Mouse (Mus musculus): Measurements from ENCODE around the gene Klrk1. TPM values are rescaled to one million over a fixed set of nuclear protein-coding genes. Genes with fewer than 3 reads are reported as not detected.

Gene Klrk1
- 4.1 TPM for polyA plus RNA-seq (2014; fragmentation: Illumina TruSeq; extraction: RNeasy Lipid Tissue Mini Kit (QIAGEN cat#74804); ENCODE audit: low read depth, low replicate concordance)

GRCm38 (mm10) chr6:129623735-129624134, at the start of gene Klrk1:
Gene Klrk1 (minus strand): TSS chr6:129623864.

GRCm38 (mm10) chr6:129660589-129660988, 36.9 kb upstream of the Klrk1 start, which contains the start of gene Klrc2:
Gene Klrc2 (minus strand): TSS chr6:129660689.

GRCm38 (mm10) chr6:129643237-129643636, 19.6 kb upstream of the Klrk1 start, which contains the start of gene Klrc3:
Gene Klrc3 (minus strand): TSS chr6:129643337.

GRCm38 (mm10) chr6:129591508-129591907, 32.2 kb downstream of the Klrk1 start, which contains the start of gene Klrd1:
Gene Klrd1 (plus strand): TSS chr6:129591782.

GRCm38 (mm10) chr6:129577605-129578004, 46.1 kb downstream of the Klrk1 start, which contains the start of gene Klre1:
Gene Klre1 (plus strand): TSS chr6:129577905.

Other genes with a start within 250 kb of the Klrk1 start
- 0.57 TPM for gene Clec12b, start 238.0 kb downstream of the Klrk1 start, polyA plus RNA-seq (2014; fragmentation: Illumina TruSeq; extraction: RNeasy Lipid Tissue Mini Kit (QIAGEN cat#74804); ENCODE audit: low read depth, low replicate concordance)
- 3.5 TPM for gene Clec1b, start 226.6 kb downstream of the Klrk1 start, polyA plus RNA-seq (2014; fragmentation: Illumina TruSeq; extraction: RNeasy Lipid Tissue Mini Kit (QIAGEN cat#74804); ENCODE audit: low read depth, low replicate concordance)
- 5.8 TPM for gene Clec9a, start 215.0 kb downstream of the Klrk1 start, polyA plus RNA-seq (2014; fragmentation: Illumina TruSeq; extraction: RNeasy Lipid Tissue Mini Kit (QIAGEN cat#74804); ENCODE audit: low read depth, low replicate concordance)
- gene Clec1a, start 171.9 kb downstream of the Klrk1 start, polyA plus RNA-seq (2014; fragmentation: Illumina TruSeq; extraction: RNeasy Lipid Tissue Mini Kit (QIAGEN cat#74804); ENCODE audit: low read depth, low replicate concordance) = 3.8 TPM
- gene Olr1, start 116.7 kb downstream of the Klrk1 start, polyA plus RNA-seq (2014; fragmentation: Illumina TruSeq; extraction: RNeasy Lipid Tissue Mini Kit (QIAGEN cat#74804); ENCODE audit: low read depth, low replicate concordance) = 0.22 TPM
- gene Tmem52b, start 111.3 kb downstream of the Klrk1 start, polyA plus RNA-seq (2014; fragmentation: Illumina TruSeq; extraction: RNeasy Lipid Tissue Mini Kit (QIAGEN cat#74804); ENCODE audit: low read depth, low replicate concordance) = not detected
- gene Gabarapl1, start 90.7 kb downstream of the Klrk1 start, polyA plus RNA-seq (2014; fragmentation: Illumina TruSeq; extraction: RNeasy Lipid Tissue Mini Kit (QIAGEN cat#74804); ENCODE audit: low read depth, low replicate concordance) = 15.6 TPM
- gene Klre1, start 46.0 kb downstream of the Klrk1 start, polyA plus RNA-seq (2014; fragmentation: Illumina TruSeq; extraction: RNeasy Lipid Tissue Mini Kit (QIAGEN cat#74804); ENCODE audit: low read depth, low replicate concordance) = 1.7 TPM
- gene Klrd1, start 32.1 kb downstream of the Klrk1 start, polyA plus RNA-seq (2014; fragmentation: Illumina TruSeq; extraction: RNeasy Lipid Tissue Mini Kit (QIAGEN cat#74804); ENCODE audit: low read depth, low replicate concordance) = 14.2 TPM
- gene Klrc3, start 19.5 kb upstream of the Klrk1 start, polyA plus RNA-seq (2014; fragmentation: Illumina TruSeq; extraction: RNeasy Lipid Tissue Mini Kit (QIAGEN cat#74804); ENCODE audit: low read depth, low replicate concordance) = not detected
- gene Klrc2, start 36.8 kb upstream of the Klrk1 start, polyA plus RNA-seq (2014; fragmentation: Illumina TruSeq; extraction: RNeasy Lipid Tissue Mini Kit (QIAGEN cat#74804); ENCODE audit: low read depth, low replicate concordance) = 1.3 TPM
- gene Klrc1, start 55.1 kb upstream of the Klrk1 start, polyA plus RNA-seq (2014; fragmentation: Illumina TruSeq; extraction: RNeasy Lipid Tissue Mini Kit (QIAGEN cat#74804); ENCODE audit: low read depth, low replicate concordance) = 1.9 TPM
- gene Klri1, start 93.3 kb upstream of the Klrk1 start, polyA plus RNA-seq (2014; fragmentation: Illumina TruSeq; extraction: RNeasy Lipid Tissue Mini Kit (QIAGEN cat#74804); ENCODE audit: low read depth, low replicate concordance) = 2.4 TPM
- gene Klri2, start 116.6 kb upstream of the Klrk1 start, polyA plus RNA-seq (2014; fragmentation: Illumina TruSeq; extraction: RNeasy Lipid Tissue Mini Kit (QIAGEN cat#74804); ENCODE audit: low read depth, low replicate concordance) = 0.85 TPM
- gene Gm156, start 160.4 kb upstream of the Klrk1 start, polyA plus RNA-seq (2014; fragmentation: Illumina TruSeq; extraction: RNeasy Lipid Tissue Mini Kit (QIAGEN cat#74804); ENCODE audit: low read depth, low replicate concordance) = not detected
- gene Gm17631, start 238.8 kb upstream of the Klrk1 start, polyA plus RNA-seq (2014; fragmentation: Illumina TruSeq; extraction: RNeasy Lipid Tissue Mini Kit (QIAGEN cat#74804); ENCODE audit: low read depth, low replicate concordance) = not detected